Mouse (Mus musculus): ENCODE measurements around the gene Ccdc134. TPM values are rescaled to one million over a fixed set of nuclear protein-coding genes. Genes with fewer than 3 reads are reported as not detected.

Gene Ccdc134
- total and polyA plus RNA-seq, 3 experiments: 17.5 to 19.7 TPM; not detected in 1

DNA sequence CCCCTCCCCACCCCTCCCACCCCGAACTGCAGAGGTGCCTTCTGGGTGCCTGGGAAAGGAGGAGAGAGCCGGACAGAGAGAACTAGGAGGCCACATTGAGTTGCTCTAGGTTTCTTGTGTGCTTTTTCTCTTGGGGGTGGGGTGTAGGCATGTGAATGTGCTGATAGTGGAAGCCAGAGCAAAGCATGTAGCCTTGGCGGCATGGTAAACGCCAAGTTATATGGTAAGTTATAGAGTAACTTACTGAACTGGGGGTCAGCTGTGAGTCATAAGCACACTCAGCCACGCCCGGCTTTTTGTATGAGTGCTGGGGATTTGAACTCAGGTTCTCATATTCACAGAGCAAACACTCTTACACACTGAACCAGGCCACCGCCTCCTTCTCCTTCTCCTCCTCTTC lies 36.8 kb downstream of the Ccdc134 start:
- peaks cover 9 to 18% of the 10 kb centered on the region in 2 experiments for H3K4me1 ChIP-seq (ENCODE audit: control insufficient read depth in 1 of 2, insufficient read depth in 2 of 2, low read length in 2 of 2)
- peak overlapping the region; percentile 45 for H3K27ac ChIP-seq (ENCODE audit: control insufficient read depth, low read depth, low read length)
- H3K4me3 ChIP-seq (ENCODE audit: control insufficient read depth in 1 of 2, insufficient read depth in 1 of 2, low read depth in 2 of 2, low read length in 2 of 2): no peak overlapping the region
- H3K27me3 ChIP-seq (ENCODE audit: control insufficient read depth in 1 of 2, insufficient read depth in 2 of 2, low read length in 2 of 2): no peaks in the 10 kb centered on the region
- H3K36me3 ChIP-seq (ENCODE audit: control insufficient read depth in 1 of 2, insufficient read depth in 2 of 2, low read length in 2 of 2): peaks cover 0 to 14% of the 10 kb centered on the region in 2 experiments; a peak in 3 of 4 replicates
- DNase-seq (ENCODE audit: low read depth, low spot score): peak; percentile 56
- peak overlapping the region; percentile 22; the same call in 1 of the 2 replicates for H3K9ac ChIP-seq (ENCODE audit: control insufficient read depth, low read depth, low read length, poor library complexity, severe bottlenecking)
- H3K79me2 ChIP-seq (ENCODE audit: control insufficient read depth, insufficient read depth, low read length, poor library complexity): peaks cover 19% of the 10 kb centered on the region
- no peaks in the 10 kb centered on the region for H3K9me3 ChIP-seq (replicated peaks; ENCODE audit: insufficient read depth, low read length)
- no peak for TF ChIP-seq MAX (IDR thresholded peaks at IDR 0.05; ENCODE audit: low read length)
- 0 out of 2 replicates have a peak, but pooled peaks have one; percentile 25 for TF ChIP-seq GATA1 (IDR thresholded peaks at IDR 0.05; ENCODE audit: low read depth, low read length)
- no peak for TF ChIP-seq CHD2 (IDR thresholded peaks at IDR 0.05; ENCODE audit: low read length)
- TF ChIP-seq ZC3H11A (IDR thresholded peaks at IDR 0.05; ENCODE audit: low read depth, low read length): no peak
- 0 out of 2 replicates have a peak, but pooled peaks have one; percentile 8 for TF ChIP-seq MXI1 (IDR thresholded peaks at IDR 0.05; ENCODE audit: low read depth, low read length)
- TF ChIP-seq SIN3A (IDR thresholded peaks at IDR 0.05; ENCODE audit: low read length): no peak; the same call in 1 of the 2 replicates

DNA sequence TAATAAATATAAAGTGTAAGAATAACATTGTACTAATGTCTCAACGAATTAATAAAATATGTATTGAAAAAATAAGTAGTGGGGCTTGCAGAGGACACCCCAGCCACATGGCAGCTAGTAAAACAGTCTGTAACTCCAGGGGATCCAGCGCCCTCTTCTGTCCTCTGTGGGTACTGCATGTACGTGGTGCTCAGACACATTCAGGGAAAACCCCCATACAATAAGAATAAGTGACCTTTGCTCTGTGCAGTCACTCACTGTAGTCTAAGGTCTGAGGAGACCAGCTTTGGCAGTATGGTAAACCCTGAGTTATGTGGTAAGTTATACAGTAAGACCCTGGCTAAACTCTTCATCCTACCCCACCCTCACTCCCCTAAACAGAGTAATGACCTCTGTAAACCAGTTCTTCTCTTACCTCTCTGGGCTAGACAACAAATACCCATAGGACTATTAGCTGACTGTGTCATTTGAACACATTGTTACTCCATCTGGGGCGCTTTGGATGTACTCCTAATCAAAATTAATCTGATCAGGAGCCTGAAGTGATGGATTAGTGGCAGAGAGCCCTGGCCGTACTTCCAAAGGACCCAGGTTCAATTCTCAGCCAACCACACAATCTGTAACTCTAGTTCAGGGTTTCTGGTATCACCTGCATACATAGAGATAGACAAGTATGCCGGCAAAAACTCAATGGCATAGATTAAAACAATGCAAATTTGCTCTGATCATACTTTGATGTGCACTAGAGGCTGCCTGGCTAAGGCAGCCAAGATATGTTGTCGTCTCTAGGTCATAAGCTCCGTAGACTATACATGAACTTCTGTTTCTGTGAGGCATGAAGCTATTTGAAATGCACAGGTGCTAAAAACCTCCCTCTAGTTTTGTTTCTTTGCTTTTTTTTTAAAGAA lies 37.9 kb downstream of the Ccdc134 start:
- peaks cover 1 to 14% of the 10 kb centered on the region in 2 experiments for H3K36me3 ChIP-seq (ENCODE audit: control insufficient read depth in 1 of 2, insufficient read depth in 2 of 2, low read length in 2 of 2)
- peak; percentile 82 for DNase-seq (ENCODE audit: low read depth, low spot score)

More for the DNA sequence above, 37.9 kb downstream of the Ccdc134 start:
- H3K79me2 ChIP-seq (ENCODE audit: control insufficient read depth, insufficient read depth, low read length, poor library complexity): peaks cover 19% of the 10 kb centered on the region
- no peak overlapping the region for H3K4me3 ChIP-seq (ENCODE audit: control insufficient read depth in 1 of 2, insufficient read depth in 1 of 2, low read depth in 2 of 2, low read length in 2 of 2)
- no peak overlapping the region for H3K9ac ChIP-seq (ENCODE audit: control insufficient read depth, low read depth, low read length, poor library complexity, severe bottlenecking)
- no peaks in the 10 kb centered on the region for H3K27me3 ChIP-seq (ENCODE audit: control insufficient read depth in 1 of 2, insufficient read depth in 2 of 2, low read length in 2 of 2)
- H3K27ac ChIP-seq (ENCODE audit: control insufficient read depth, low read depth, low read length): no peak overlapping the region
- TF ChIP-seq JUND (IDR thresholded peaks at IDR 0.05; ENCODE audit: low read depth, low read length): no peak
- no peak for TF ChIP-seq UBTF (IDR thresholded peaks at IDR 0.05; ENCODE audit: borderline replicate concordance, insufficient read depth, low read depth, low read length)
- peak; percentile 65 for TF ChIP-seq RAD21 (IDR thresholded peaks at IDR 0.05; ENCODE audit: low read depth, low read length)
- peak; percentile 49 for TF ChIP-seq ZC3H11A (IDR thresholded peaks at IDR 0.05; ENCODE audit: low read depth, low read length)
- TF ChIP-seq HCFC1 (IDR thresholded peaks at IDR 0.05; ENCODE audit: low read depth, low read length): no peak
- TF ChIP-seq SMC3 (IDR thresholded peaks at IDR 0.05; ENCODE audit: low read depth, low read length): peak; percentile 75
- TF ChIP-seq CTCF (IDR thresholded peaks at IDR 0.05 in 2 of 3, conservative IDR thresholded peaks at IDR 0.05 in 1 of 3; ENCODE audit: control insufficient read depth in 1 of 3, insufficient read depth in 1 of 3, low read depth in 2 of 3, low read length in 3 of 3, poor library complexity in 1 of 3, severe bottlenecking in 1 of 3): peak; percentile 80 to 97 (median 82)
- 0 out of 2 replicates have a peak, but pooled peaks have one; percentile 6 for TF ChIP-seq BHLHE40 (IDR thresholded peaks at IDR 0.05; ENCODE audit: borderline replicate concordance, low read depth, low read length)
- TF ChIP-seq ETS1 (IDR thresholded peaks at IDR 0.05; ENCODE audit: low read depth, low read length): no peak
- peak; percentile 74 for TF ChIP-seq MXI1 (IDR thresholded peaks at IDR 0.05; ENCODE audit: low read depth, low read length)
- TF ChIP-seq USF1 (IDR thresholded peaks at IDR 0.05; ENCODE audit: low read depth, low read length): no peak
- TF ChIP-seq MYC (IDR thresholded peaks at IDR 0.05; ENCODE audit: low read depth, low read length): peak; percentile 96
- TF ChIP-seq TBP (IDR thresholded peaks at IDR 0.05; ENCODE audit: low read depth, low read length): no peak
- TF ChIP-seq CHD1 (IDR thresholded peaks at IDR 0.05; ENCODE audit: low read depth, low read length): no peak
- TF ChIP-seq TCF12 (IDR thresholded peaks at IDR 0.05; ENCODE audit: low read depth, low read length): no peak
- TF ChIP-seq EP300 (IDR thresholded peaks at IDR 0.05; ENCODE audit: low read depth in 1 of 2, low read length in 2 of 2): no peak
- peak; percentile 48; the same call in 1 of the 2 replicates for TF ChIP-seq MAX (IDR thresholded peaks at IDR 0.05; ENCODE audit: low read length)
- TF ChIP-seq MYB (IDR thresholded peaks at IDR 0.05; ENCODE audit: low read depth, low read length): no peak
- no peak for TF ChIP-seq KAT2A (conservative IDR thresholded peaks at IDR 0.05; ENCODE audit: low read depth, low read length)
- no peak for TF ChIP-seq POLR2A (IDR thresholded peaks at IDR 0.05; ENCODE audit: control insufficient read depth in 1 of 2, insufficient read depth in 1 of 2, low read depth in 1 of 2, low read length in 2 of 2, poor library complexity in 1 of 2)
- no peak for TF ChIP-seq MAFK (IDR thresholded peaks at IDR 0.05; ENCODE audit: borderline replicate concordance, low read depth, low read length)
- no peak for TF ChIP-seq POLR2AphosphoS5 (IDR thresholded peaks at IDR 0.05; ENCODE audit: borderline replicate concordance, low read depth, low read length)
- peaks cover 9 to 18% of the 10 kb centered on the region in 2 experiments for H3K4me1 ChIP-seq (ENCODE audit: control insufficient read depth in 1 of 2, insufficient read depth in 2 of 2, low read length in 2 of 2)
- H3K9me3 ChIP-seq (replicated peaks; ENCODE audit: insufficient read depth, low read length): no peaks in the 10 kb centered on the region
